Mouse (Mus musculus) C2C12 (cell line): Measurements from ENCODE around the gene Hes3. TPM values are rescaled to one million over a fixed set of nuclear protein-coding genes. Genes with fewer than 3 reads are reported as not detected.

ENCODE experiments used
- H3K27me3 ChIP-seq: one replicate; pipeline ENCODE4 v1.6.1; 2011; ENCODE audit not compliant: control insufficient read depth, insufficient read depth, insufficient read length
- H3K36me3 ChIP-seq: one replicate; pipeline ENCODE4 v1.6.1; 2011; ENCODE audit not compliant: control insufficient read depth, insufficient read depth
- H3K4me3 ChIP-seq: one replicate; pipeline ENCODE4 v1.5.1; 2011; ENCODE audit warnings: mild to moderate bottlenecking, control low read depth; ENCODE audit not compliant: poor library complexity, insufficient read depth, severe bottlenecking
- H3K79me2 ChIP-seq: one replicate; pipeline ENCODE4 v1.6.1; 2011; ENCODE audit not compliant: control insufficient read depth, insufficient read depth
- H3K79me3 ChIP-seq: one replicate; pipeline ENCODE4 v1.6.1; 2011; ENCODE audit warnings: low read depth, control low read depth
- H3ac ChIP-seq: one replicate; pipeline ENCODE3; 2011; ENCODE audit warnings: low read depth; ENCODE audit not compliant: control insufficient read depth, insufficient read length
- CEBPB ChIP-seq: IDR thresholded peaks from one replicate; pipeline ENCODE4 v1.6.1; 2011; ENCODE audit warnings: low read depth, mild to moderate bottlenecking, control low read depth, moderate library complexity
- CTCF ChIP-seq: IDR thresholded peaks from one replicate; pipeline ENCODE4 v1.5.1; 2011; ENCODE audit not compliant: control insufficient read depth, insufficient read depth, insufficient read length
- FOSL1 ChIP-seq: IDR thresholded peaks from one replicate; pipeline ENCODE4 v1.8.0; 2011; ENCODE audit warnings: mild to moderate bottlenecking, low read length; ENCODE audit not compliant: poor library complexity, insufficient read depth, severe bottlenecking
- MAX ChIP-seq: IDR thresholded peaks from one replicate; pipeline ENCODE4 v1.6.1; 2011; ENCODE audit warnings: mild to moderate bottlenecking, control low read depth
- MYOD1 ChIP-seq: IDR thresholded peaks from one replicate; pipeline ENCODE4 v1.6.1; 2011; ENCODE audit warnings: low read depth; ENCODE audit not compliant: control insufficient read depth, insufficient read length
- MYOG ChIP-seq: IDR thresholded peaks from one replicate; pipeline ENCODE4 v1.6.1; 2011; ENCODE audit not compliant: control insufficient read depth, insufficient read length; ENCODE audit errors: extremely low read depth
- USF1 ChIP-seq: IDR thresholded peaks from one replicate; pipeline ENCODE4 v1.6.1; 2011; ENCODE audit warnings: low read depth, mild to moderate bottlenecking, control low read depth, moderate library complexity
- polyA plus RNA-seq: library from polyadenylated mRNA; unstranded; fragments of >200 nt; fragmentation: generic; extraction: Trizol; gene quantifications from one replicate; pipeline ENCODE4 v1.2.1, GENCODE M21; 2012; ENCODE audit warnings: missing spikeins

Gene Hes3
- polyA plus RNA-seq, 1 experiment: not detected

GRCm38 (mm10) chr4:152243241-152243891 is 48.1 kb downstream of the Hes3 start:
- TF ChIP-seq MYOG (no peak), CEBPB (no peak), USF1 (no peak), MYOD1 (no peak), CTCF (no peak), MAX (no peak), FOSL1 (no peak)
- no peaks in the 10 kb centered on the region for H3K27me3 ChIP-seq
- H3K4me3 ChIP-seq: no peak overlapping the region
- H3ac ChIP-seq: no peak overlapping the region
- peaks cover 5% of the 10 kb centered on the region for H3K79me2 ChIP-seq
- peaks cover 74% of the 10 kb centered on the region for H3K36me3 ChIP-seq
- H3K79me3 ChIP-seq: no peaks in the 10 kb centered on the region

- peaks cover 78% of the 10 kb centered on the region for H3K36me3 ChIP-seq
- no peak overlapping the region for H3K4me3 ChIP-seq
- no peak overlapping the region for H3ac ChIP-seq
- no peaks in the 10 kb centered on the region for H3K79me3 ChIP-seq
- no peaks in the 10 kb centered on the region for H3K79me2 ChIP-seq
- TF ChIP-seq MYOG (no peak), CTCF (no peak), USF1 (no peak), MYOD1 (no peak), CEBPB (no peak), FOSL1 (no peak), MAX (no peak)
- H3K27me3 ChIP-seq: no peaks in the 10 kb centered on the region
Measured at GRCm38 (mm10) chr4:152239974-152240373, 51.5 kb downstream of the Hes3 start.

Other genes starting within 250 kb of the Hes3 start
- 17.5 TPM for gene Plekhg5, start 219.2 kb downstream of the Hes3 start, polyA plus RNA-seq
- gene Tnfrsf25, start 175.7 kb downstream of the Hes3 start, polyA plus RNA-seq: 0.95 TPM
- 0.97 TPM for gene Espn, start 139.3 kb downstream of the Hes3 start, polyA plus RNA-seq
- not detected for gene Hes2, start 132.8 kb downstream of the Hes3 start, polyA plus RNA-seq
- 344 TPM for gene Acot7, start 113.5 kb downstream of the Hes3 start, polyA plus RNA-seq
- 5.4 TPM for gene Gpr153, start 17.4 kb downstream of the Hes3 start, polyA plus RNA-seq
- gene Icmt, start 5.6 kb upstream of the Hes3 start, polyA plus RNA-seq: 34.1 TPM
- gene Rnf207, start 27.3 kb upstream of the Hes3 start, polyA plus RNA-seq: 0.23 TPM
- gene Rpl22, start 34.1 kb upstream of the Hes3 start, polyA plus RNA-seq: 1,836 TPM
- 0.22 TPM for gene Chd5, start 47.0 kb upstream of the Hes3 start, polyA plus RNA-seq
- 2.0 TPM for gene Nphp4, start 185.0 kb upstream of the Hes3 start, polyA plus RNA-seq
- gene Kcnab2, start 186.2 kb upstream of the Hes3 start, polyA plus RNA-seq: 8.5 TPM